Mouse (Mus musculus) kidney, postnatal 4 days (tissue): ENCODE data around the gene Rab3b.

ENCODE experiments used
- DNase-seq, 2 experiments: peaks; one replicate each; pipeline ENCODE4 v3.0.0; 2021; ENCODE audit warnings: mixed read lengths in 2 of 2

Rab3b gene

DNA sequence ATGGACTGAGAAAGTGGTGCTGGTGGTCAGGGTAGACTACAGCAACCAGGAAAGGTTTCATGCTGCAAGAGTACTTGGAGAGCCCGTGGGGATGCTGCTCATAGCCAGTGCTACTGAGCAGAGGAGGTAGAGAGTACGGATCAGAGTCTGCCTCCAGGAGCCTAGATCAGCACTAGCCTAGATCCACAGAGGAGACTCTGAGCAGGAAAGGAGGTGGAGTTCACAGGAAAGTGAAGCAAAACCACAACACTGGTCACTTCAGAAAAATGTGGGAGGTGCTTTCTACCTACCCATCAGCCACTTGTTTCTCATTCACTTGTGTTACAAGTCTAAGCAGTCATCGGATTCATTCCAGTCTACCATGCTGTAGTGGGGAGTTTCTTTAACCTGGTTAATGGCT, 80.8 kb downstream of the Rab3b start:
- DNase-seq: no peak

- no peak for DNase-seq
These were observed 82.0 kb downstream of the Rab3b start for GRCm38 (mm10) chr4:108960619-108961460.

DNA sequence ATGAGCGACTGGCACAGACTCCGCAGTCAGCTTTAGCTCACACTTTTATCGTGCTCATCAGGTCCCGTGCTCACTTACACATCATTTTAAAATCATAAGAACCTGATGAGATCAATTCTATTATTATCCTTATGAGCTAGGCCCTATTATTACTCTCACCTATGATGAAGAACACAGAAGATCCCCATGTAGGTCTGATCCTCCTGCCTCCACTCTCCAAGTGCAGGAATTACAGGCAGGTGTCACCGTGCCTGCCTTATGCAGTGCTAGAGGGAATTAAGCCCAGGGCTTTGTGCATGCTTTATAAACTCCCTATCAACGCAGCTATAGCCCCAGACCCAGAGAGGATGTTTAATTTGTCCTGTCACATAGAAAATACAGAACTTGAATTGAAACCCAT, 84.2 kb downstream of the Rab3b start:
- no peak for DNase-seq

DNA sequence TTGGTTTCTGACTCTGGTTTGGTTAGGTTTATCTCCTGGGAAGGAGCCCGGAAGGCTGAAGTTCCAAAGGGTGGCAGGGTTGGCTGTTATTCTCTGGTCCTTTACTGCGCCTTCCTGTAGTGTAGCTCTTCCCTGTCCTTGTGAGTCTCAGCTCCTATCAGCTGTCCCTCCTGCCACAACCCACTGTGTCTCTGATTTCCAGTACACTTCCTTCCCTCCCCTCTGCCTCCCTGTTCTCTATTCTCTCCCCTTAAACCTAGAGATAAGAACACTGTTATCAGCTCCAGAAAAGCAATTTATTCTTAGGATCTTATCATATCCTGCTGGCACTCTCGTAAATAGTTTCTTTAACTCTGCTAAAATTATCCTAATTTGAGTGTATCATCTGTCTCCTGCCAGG, 90.7 kb downstream of the Rab3b start:
- DNase-seq: no peak

- no peak for DNase-seq
These were observed 92.2 kb downstream of the Rab3b start for GRCm38 (mm10) chr4:108971054-108971453.

DNA sequence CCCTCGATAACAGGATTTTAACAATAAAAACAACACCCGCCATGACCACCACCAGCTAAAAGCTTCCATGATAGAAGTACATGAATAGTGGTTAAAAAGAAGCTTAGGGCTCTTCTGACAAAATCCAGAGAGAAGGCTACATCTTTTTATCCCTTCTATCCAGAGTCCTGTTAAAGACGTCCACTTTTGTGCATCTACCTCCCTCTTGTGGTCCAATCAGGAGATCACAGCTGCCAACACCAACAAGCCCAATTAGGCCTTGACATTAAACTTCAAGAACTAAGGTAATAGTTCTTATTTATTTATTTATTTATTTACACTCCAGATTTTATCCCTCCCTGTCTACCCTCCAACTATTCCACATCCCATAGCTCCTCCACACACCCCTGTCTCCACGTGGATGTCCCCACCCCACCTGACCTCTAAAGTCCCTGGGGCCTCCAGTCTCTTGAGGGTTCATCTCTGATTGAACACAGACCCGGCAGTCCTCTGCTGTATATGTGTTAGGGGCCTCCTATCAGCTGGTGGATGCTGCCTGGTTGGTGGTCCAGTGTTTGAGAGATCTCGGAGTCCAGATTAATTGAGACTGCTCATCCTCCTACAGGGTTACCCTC, 97.7 kb downstream of the Rab3b start:
- peak; percentile 57 to 68 for DNase-seq

GRCm38 (mm10) chr4:108986833-108987472, 108.1 kb downstream of the Rab3b start:
- DNase-seq: no peak

DNA sequence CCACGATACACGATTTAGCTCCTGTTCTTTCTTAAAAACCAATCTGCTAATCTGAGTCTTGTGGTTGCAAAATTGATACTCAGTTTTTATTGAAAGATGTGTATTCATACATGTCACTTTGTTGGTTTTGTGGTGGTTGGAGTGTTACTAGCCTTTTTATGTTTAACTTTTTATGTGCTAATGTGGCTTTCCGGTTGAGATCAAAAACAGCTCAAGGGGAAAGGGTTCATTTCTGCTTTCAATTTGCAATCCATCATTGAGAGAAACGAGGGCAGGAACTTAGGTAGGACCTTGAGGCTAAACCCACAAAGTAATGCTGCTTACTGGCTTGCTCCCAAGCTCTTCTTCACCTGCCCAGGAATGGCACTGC, 108.6 kb downstream of the Rab3b start:
- no peak for DNase-seq

DNA sequence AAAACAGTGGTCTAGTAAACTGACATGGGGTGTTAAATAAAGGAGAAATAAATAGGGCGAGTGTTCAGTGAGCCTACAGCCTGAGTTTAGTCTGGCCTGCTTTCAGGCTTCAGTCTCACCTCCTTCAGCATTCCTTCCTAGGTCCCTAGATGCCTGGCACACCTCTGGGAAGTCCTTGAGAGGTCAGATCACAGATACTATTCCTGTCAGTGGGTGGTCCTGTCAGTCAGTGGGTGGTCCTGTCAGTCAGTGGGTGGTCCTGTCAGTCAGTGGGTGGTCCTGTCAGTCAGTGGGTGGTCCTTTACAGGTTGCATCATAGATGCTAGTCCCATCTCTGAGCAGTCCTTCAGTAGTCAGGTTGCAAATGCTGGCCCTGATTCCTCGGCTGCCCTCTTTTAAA, 110.6 kb downstream of the Rab3b start:
- no peak for DNase-seq

- no peak for DNase-seq
These were observed 111.2 kb downstream of the Rab3b start for GRCm38 (mm10) chr4:108990032-108990431.

DNA sequence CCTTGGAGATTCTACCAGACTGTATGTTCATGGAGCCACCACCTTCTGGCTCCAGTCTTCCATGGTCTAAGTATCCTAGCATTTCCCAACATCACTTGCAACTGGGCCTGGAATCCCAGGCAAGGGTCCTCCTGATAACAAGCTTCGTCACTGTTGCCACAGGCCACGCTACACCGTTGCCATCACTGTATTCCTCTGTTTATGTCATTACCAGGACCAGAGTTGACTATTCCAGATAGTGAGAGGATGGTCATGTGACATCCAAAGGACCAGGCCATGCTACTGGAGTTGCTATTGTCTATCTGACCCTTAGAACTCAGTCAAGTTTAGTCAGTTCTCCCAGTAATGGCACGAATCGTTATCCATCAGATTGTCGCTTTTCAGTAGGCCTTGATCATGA, 111.7 kb downstream of the Rab3b start:
- DNase-seq: no peak

DNA sequence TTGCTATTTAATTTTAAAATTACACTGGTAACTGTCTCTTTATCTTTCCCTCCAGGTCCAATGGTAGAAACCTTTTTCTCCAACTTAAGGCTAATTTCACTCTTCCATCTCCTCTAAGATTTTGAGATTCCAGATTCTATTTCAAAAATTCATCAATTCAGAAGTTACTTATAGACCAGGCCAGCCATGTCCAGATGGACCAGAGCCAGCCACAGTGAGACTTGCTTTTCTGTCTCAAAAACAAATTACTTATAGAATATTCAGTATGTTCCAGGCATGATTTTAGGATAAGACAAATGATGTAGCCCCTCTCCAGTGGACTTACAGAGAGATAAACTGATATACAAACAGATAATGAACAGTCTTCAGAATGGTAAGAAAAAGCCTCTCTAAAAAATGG, 112.9 kb downstream of the Rab3b start:
- DNase-seq: no peak
